Mouse (Mus musculus) MEL (cell line): ENCODE measurements around the gene Hist1h2ae.
A peak's percentile ranks its signal among the peaks of the same experiment; 100 is the strongest.

Source experiments
- CHD2 ChIP-seq: IDR thresholded peaks from 2 replicates; pipeline ENCODE4 v1.6.1; 2011; ENCODE audit warnings: low read length, improper control_type of control experiment
- CTCF ChIP-seq, 3 experiments: IDR thresholded peaks in 2 of 3; conservative IDR thresholded peaks in 1 of 3; 2 replicates each; pipeline ENCODE4 v1.5.1; 2011 to 2012; ENCODE audit warnings: low read length in 3 of 3, low read depth in 2 of 3, mild to moderate bottlenecking in 2 of 3, improper control_type of control experiment in 1 of 3, inconsistent platforms in 1 of 3, mixed read lengths in 1 of 3, moderate library complexity in 1 of 3; ENCODE audit not compliant: control insufficient read depth in 1 of 3, insufficient read depth in 1 of 3, poor library complexity in 1 of 3, severe bottlenecking in 1 of 3
- EP300 ChIP-seq, 2 experiments: IDR thresholded peaks; 2 replicates each; pipeline ENCODE4 v1.6.1; 2011; ENCODE audit warnings: improper control_type of control experiment in 2 of 2, low read length in 2 of 2, low read depth in 1 of 2, mild to moderate bottlenecking in 1 of 2
- GATA1 ChIP-seq: IDR thresholded peaks from 2 replicates; pipeline ENCODE4 v1.6.1; 2011; ENCODE audit warnings: low read depth, low read length, improper control_type of control experiment
- MAFK ChIP-seq: IDR thresholded peaks from 2 replicates; pipeline ENCODE4 v1.6.1; 2011; ENCODE audit warnings: low read depth, mild to moderate bottlenecking, low read length, improper control_type of control experiment, borderline replicate concordance
- MXI1 ChIP-seq: IDR thresholded peaks from 2 replicates; pipeline ENCODE4 v1.6.1; 2011; ENCODE audit warnings: mild to moderate bottlenecking, low read depth, low read length, improper control_type of control experiment
- POLR2A ChIP-seq, 2 experiments: IDR thresholded peaks; 2 replicates each; pipeline ENCODE4 v1.6.1; 2011 to 2012; ENCODE audit warnings: low read length in 2 of 2, mild to moderate bottlenecking in 2 of 2, control low read depth in 1 of 2, improper control_type of control experiment in 1 of 2, low read depth in 1 of 2, moderate library complexity in 1 of 2; ENCODE audit not compliant: control insufficient read depth in 1 of 2, insufficient read depth in 1 of 2, poor library complexity in 1 of 2
- TAL1 ChIP-seq: IDR thresholded peaks from 2 replicates; pipeline ENCODE4 v1.6.1; 2012; ENCODE audit warnings: mild to moderate bottlenecking, inconsistent platforms, low read length, moderate library complexity, mixed read lengths
- UBTF ChIP-seq: IDR thresholded peaks from 2 replicates; pipeline ENCODE4 v1.6.1; 2012; ENCODE audit warnings: low read depth, mild to moderate bottlenecking, inconsistent platforms, low read length, improper control_type of control experiment, moderate library complexity, borderline replicate concordance; ENCODE audit not compliant: insufficient read depth

- TF ChIP-seq GATA1 (no peak), CTCF (IDR thresholded peaks at IDR 0.05 in 2 of 3, conservative IDR thresholded peaks at IDR 0.05 in 1 of 3; ENCODE audit: control insufficient read depth in 1 of 3, insufficient read depth in 1 of 3, low read depth in 2 of 3, low read length in 3 of 3, poor library complexity in 1 of 3, severe bottlenecking in 1 of 3) (no peak), EP300 (IDR thresholded peaks at IDR 0.05; ENCODE audit: low read depth in 1 of 2, low read length in 2 of 2) (no peak), POLR2A (IDR thresholded peaks at IDR 0.05; ENCODE audit: control insufficient read depth in 1 of 2, insufficient read depth in 1 of 2, low read depth in 1 of 2, low read length in 2 of 2, poor library complexity in 1 of 2) (peak; percentile 98), MAFK (no peak), TAL1 (no peak), MXI1 (no peak), UBTF (peak; percentile 78; the same call in 1 of the 2 replicates), CHD2 (no peak)
Observed at GRCm38 (mm10) chr13:23530901-23531875, 39.8 kb downstream of the Hist1h2ae start, which contains the start of gene Hist1h4h.
